Comparison of ENCODE assay signal across 8 mouse cellular contexts in the genomic region with DNA sequence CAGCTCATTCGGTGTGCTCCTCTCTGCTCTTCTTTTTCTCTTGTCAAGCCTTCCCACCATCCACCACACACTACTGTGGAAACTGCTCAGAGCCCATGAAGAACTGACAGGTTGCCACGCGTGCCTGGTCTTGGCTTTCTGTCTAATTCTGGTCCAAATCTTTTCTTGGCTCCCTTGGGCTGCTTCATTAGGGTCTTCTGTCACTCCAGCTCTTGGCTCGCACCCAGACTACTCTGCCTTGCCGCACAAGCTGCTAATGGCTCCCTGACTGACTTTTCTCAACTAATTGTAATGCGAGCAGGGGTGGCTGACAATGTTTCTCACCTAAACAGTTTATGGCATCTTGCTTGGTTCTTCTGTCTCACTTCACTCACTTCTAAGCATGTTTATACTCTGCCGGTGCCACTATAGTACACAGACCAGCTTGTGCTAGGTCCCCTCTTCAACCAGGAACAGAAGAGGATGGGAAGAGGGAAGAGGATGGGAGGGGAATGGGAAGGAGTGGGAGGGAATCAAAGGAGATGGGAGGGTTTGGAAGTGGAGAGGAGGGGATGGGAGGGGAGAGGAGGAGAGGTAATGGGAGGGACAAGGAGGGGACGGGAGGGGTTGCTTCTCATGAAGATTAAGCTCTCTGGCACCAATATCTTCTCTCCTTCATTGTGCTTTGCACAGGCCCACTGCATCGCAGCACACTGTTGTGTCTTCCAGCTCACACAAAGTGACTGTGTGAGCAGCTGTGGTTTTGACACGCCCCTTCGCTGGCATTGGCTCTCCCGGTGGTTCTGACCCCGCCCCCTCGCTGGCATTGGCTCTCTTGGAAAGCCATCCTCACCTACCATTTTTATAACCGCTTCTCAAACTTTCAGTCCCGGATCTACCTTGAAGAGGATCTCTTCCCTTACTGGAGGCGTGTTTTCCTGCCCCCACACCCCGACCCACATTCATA. TPM values are rescaled to one million over a fixed set of nuclear protein-coding genes. Genes with fewer than 3 reads are reported as not detected.
DNase-seq lines count a peak whose midpoint lies in the region; ATAC-seq and TF ChIP-seq lines count a peak whose summit lies in the region.
"Had no signal": no experiment of that assay in that cellular context is flagged by ENCODE, and none has a peak within 500 bp of the region (broad histone marks: within the 10 kb centered on the region; RNA-seq: fewer than 3 reads in every experiment).

No protein-coding gene starts in this region.

- DNase-seq in kidney, adult 2 months: peak; percentile 8
- no peak for DNase-seq in kidney, adult 9 months
- peak; percentile 92 for DNase-seq in ZHBTc4 (ENCODE audit: low read depth, low spot score)
- DNase-seq in lung, postnatal 0 days (ENCODE audit: low spot score): no peak
- no peak for DNase-seq in left cerebral cortex, adult 8-10 months (ENCODE audit: low spot score in 2 of 2)
- no peak for DNase-seq in layer of hippocampus, adult 9-10 months (ENCODE audit: low spot score)

- peak; percentile 47 for ATAC-seq in lung, postnatal 0 days

- H3K9ac ChIP-seq in lung, postnatal 0 days (replicated peaks; ENCODE audit: low read depth): no peak overlapping the region

- H3K27ac ChIP-seq in kidney, adult 2 months (ENCODE audit: insufficient read depth, low read depth, low read length): no peak overlapping the region
- no peak overlapping the region for H3K27ac ChIP-seq in lung, postnatal 0 days (ENCODE audit: low read length)

- H3K4me1 ChIP-seq in kidney, adult 2 months (ENCODE audit: control insufficient read depth, insufficient read depth, low read length): no peaks in the 10 kb centered on the region
- peaks cover 30% of the 10 kb centered on the region for H3K4me1 ChIP-seq in E14TG2a.4 (replicated peaks; ENCODE audit: low read depth, low read length)
- no peaks in the 10 kb centered on the region for H3K4me1 ChIP-seq in lung, postnatal 0 days (ENCODE audit: insufficient read depth, low read depth, low read length)

- TF ChIP-seq EP300 in lung, postnatal 0 days (IDR thresholded peaks at IDR 0.05): no peak

- H3K4me2 ChIP-seq in lung, postnatal 0 days (replicated peaks; ENCODE audit: low read depth, low read length): no peak overlapping the region

- WGBS in kidney, adult 2 months: 56% methylated on average over 18 of the region's 18 CpGs
- 44% methylated on average over 18 of the region's 18 CpGs for WGBS in lung, postnatal 0 days

- no peaks in the 10 kb centered on the region for H3K36me3 ChIP-seq in kidney, adult 2 months (ENCODE audit: control insufficient read depth, insufficient read depth, low read length)
- H3K36me3 ChIP-seq in E14TG2a.4 (ENCODE audit: insufficient read depth, low read length): no peaks in the 10 kb centered on the region
- no peaks in the 10 kb centered on the region for H3K36me3 ChIP-seq in lung, postnatal 0 days (ENCODE audit: insufficient read depth, low read length)

- no peaks in the 10 kb centered on the region for H3K27me3 ChIP-seq in kidney, adult 2 months (replicated peaks; ENCODE audit: control insufficient read depth, insufficient read depth, low read length)
- H3K27me3 ChIP-seq in E14TG2a.4 (ENCODE audit: insufficient read depth, low read length): no peaks in the 10 kb centered on the region
- H3K27me3 ChIP-seq in lung, postnatal 0 days (replicated peaks; ENCODE audit: insufficient read depth, low read length): no peaks in the 10 kb centered on the region

- no peak for TF ChIP-seq CTCF in kidney, adult 2 months (conservative IDR thresholded peaks at IDR 0.05; ENCODE audit: insufficient read depth, insufficient read length, low read depth, low read length)
- no peak for TF ChIP-seq CTCF in E14TG2a.4 (conservative IDR thresholded peaks at IDR 0.05; ENCODE audit: low read length)
- TF ChIP-seq CTCF in lung, postnatal 0 days (IDR thresholded peaks at IDR 0.05): no peak

- TF ChIP-seq POLR2A in kidney, adult 2 months (IDR thresholded peaks at IDR 0.05; ENCODE audit: low read depth, low read length): no peak

- H3K9me3 ChIP-seq in E14TG2a.4 (ENCODE audit: low read length): no peaks in the 10 kb centered on the region
- H3K9me3 ChIP-seq in lung, postnatal 0 days (ENCODE audit: low read length): no peaks in the 10 kb centered on the region
- H3K9me3 ChIP-seq: megakaryocyte, embryonic 14.5 days had no signal

- no peak overlapping the region for H3K4me3 ChIP-seq in kidney, adult 2 months (ENCODE audit: insufficient read depth, low read depth, low read length)
- peak overlapping the region; percentile 66 for H3K4me3 ChIP-seq in E14TG2a.4 (replicated peaks; ENCODE audit: low read length)
- H3K4me3 ChIP-seq in lung, postnatal 0 days (ENCODE audit: low read depth, low read length): no peak overlapping the region
- H3K4me3 ChIP-seq: megakaryocyte, embryonic 14.5 days had no signal

RNA-seq across cellular contexts. Expression of a gene that starts 16.0 kb away (rescaled TPM):
- not detected in 2 replicates for polyA plus RNA-seq in kidney, adult 2 months (2012; rRNA removed)
- not detected in 2 replicates for polyA plus RNA-seq in lung, postnatal 0 days (2015; fragmentation: Nextera tagmentation; extraction: Ambion mirVana)
- under 1 TPM in 3 of 4 experiments, not detected in 1; 0.16 to 0.30 (median 0.25) TPM for total RNA-seq in left cerebral cortex, adult 8-10 months (2022)

RNA-seq across cellular contexts. Expression of a gene that starts 31.8 kb away (rescaled TPM):
- 11.4 and 16.5 TPM in 2 replicates for polyA plus RNA-seq in kidney, adult 2 months (2012; rRNA removed)
- 53.5 and 53.6 TPM in 2 replicates for polyA plus RNA-seq in lung, postnatal 0 days (2015; fragmentation: Nextera tagmentation; extraction: Ambion mirVana)
- total RNA-seq in left cerebral cortex, adult 8-10 months (2022): 100 to 1,000 TPM; 104 to 115 (median 109) TPM

Comparison
In these comparisons a context has a peak if more than half of its experiments do, and no peak if none do; other contexts are left out.
1. DNase-seq: peak in kidney, adult 2 months (single experiment) and ZHBTc4 (single experiment); none in kidney, adult 9 months (single experiment), lung, postnatal 0 days (single experiment), left cerebral cortex, adult 8-10 months (0 of 2) and layer of hippocampus, adult 9-10 months (single experiment).